Mouse (Mus musculus) lung, postnatal 10 days (tissue): ENCODE results near the gene Eif4e1b.
A peak's percentile ranks its signal among the peaks of the same experiment; 100 is the strongest.

Source experiments
- DNase-seq: peaks from one replicate; pipeline ENCODE4 v3.0.0; 2021

The Eif4e1b gene

GRCm38 (mm10) chr13:54803010-54803409, 19.2 kb downstream of the Eif4e1b start:
- no peak for DNase-seq

- no peak for DNase-seq
These were observed 21.5 kb downstream of the Eif4e1b start for GRCm38 (mm10) chr13:54805134-54805838.

GRCm38 (mm10) chr13:54806434-54806976, 22.7 kb downstream of the Eif4e1b start:
- DNase-seq, result no peak

- DNase-seq, result no peak
These were observed 24.3 kb downstream of the Eif4e1b start for GRCm38 (mm10) chr13:54808067-54808466.

GRCm38 (mm10) chr13:54811476-54811875, 27.7 kb downstream of the Eif4e1b start:
- no peak for DNase-seq

GRCm38 (mm10) chr13:54813381-54813780, 29.6 kb downstream of the Eif4e1b start:
- no peak for DNase-seq

- DNase-seq, result no peak
These were observed 34.8 kb downstream of the Eif4e1b start for GRCm38 (mm10) chr13:54818399-54819254.

- no peak for DNase-seq
These were observed 37.3 kb downstream of the Eif4e1b start for GRCm38 (mm10) chr13:54821106-54821505.

GRCm38 (mm10) chr13:54821931-54822330, 38.1 kb downstream of the Eif4e1b start:
- no peak for DNase-seq

GRCm38 (mm10) chr13:54824111-54824931, 40.5 kb downstream of the Eif4e1b start:
- peak; percentile 26 for DNase-seq

GRCm38 (mm10) chr13:54827992-54828391, 44.2 kb downstream of the Eif4e1b start:
- DNase-seq, result no peak

GRCm38 (mm10) chr13:54828508-54828907, 44.7 kb downstream of the Eif4e1b start:
- peak; percentile 35 for DNase-seq

- no peak for DNase-seq
These were observed 45.7 kb downstream of the Eif4e1b start for GRCm38 (mm10) chr13:54829450-54829849.

- no peak for DNase-seq
These were observed 52.7 kb downstream of the Eif4e1b start for GRCm38 (mm10) chr13:54836351-54837030.

GRCm38 (mm10) chr13:54837061-54837460, 53.3 kb downstream of the Eif4e1b start:
- no peak for DNase-seq

GRCm38 (mm10) chr13:54837471-54837889, 53.7 kb downstream of the Eif4e1b start:
- peak; percentile 32 for DNase-seq
